Mouse (Mus musculus): ENCODE data around the gene Cald1. TPM values are rescaled to one million over a fixed set of nuclear protein-coding genes. Genes with fewer than 3 reads are reported as not detected.

Gene Cald1
- total and polyA plus RNA-seq, 2 experiments from 2014 or later = 28.5 to 40.8 TPM

GRCm38 (mm10) chr6:34716206-34716887, 118.0 kb downstream of the Cald1 start:
- H3K4me1 ChIP-seq (ENCODE audit: insufficient read depth) = peaks cover under 1% of the 10 kb centered on the region; the same call in 1 of the 2 replicates
- 91% methylated on average over 9 of the region's 9 CpGs for WGBS
- no peaks in the 10 kb centered on the region for H3K27me3 ChIP-seq (ENCODE audit: insufficient read depth, low read length)
- ATAC-seq (no peak), DNase-seq (no peak)
- H3K4me3 ChIP-seq (ENCODE audit: low read depth, low read length) = no peak overlapping the region
- no peak overlapping the region for H3K9ac ChIP-seq
- H3K27ac ChIP-seq (ENCODE audit: low read depth, low read length) = no peak overlapping the region
- no peaks in the 10 kb centered on the region for H3K9me3 ChIP-seq (ENCODE audit: low read length)
- no peak for TF ChIP-seq CTCF (IDR thresholded peaks at IDR 0.05; ENCODE audit: low read depth)
- H3K36me3 ChIP-seq (ENCODE audit: insufficient read depth) = no peaks in the 10 kb centered on the region
- H3K4me2 ChIP-seq (ENCODE audit: low read depth) = no peak overlapping the region

- ATAC-seq = no peak
Measured at GRCm38 (mm10) chr6:34716888-34717635, 118.8 kb downstream of the Cald1 start.

GRCm38 (mm10) chr6:34717651-34718050, 119.4 kb downstream of the Cald1 start:
- ATAC-seq (no peak), DNase-seq (no peak)
- H3K27ac ChIP-seq (ENCODE audit: low read depth, low read length) = no peak overlapping the region
- no peaks in the 10 kb centered on the region for H3K4me1 ChIP-seq (ENCODE audit: insufficient read depth)
- H3K4me3 ChIP-seq (ENCODE audit: low read depth, low read length) = no peak overlapping the region
- H3K9ac ChIP-seq = no peak overlapping the region
- WGBS = 82% methylated on average over 4 of the region's 4 CpGs
- H3K27me3 ChIP-seq (ENCODE audit: insufficient read depth, low read length) = no peaks in the 10 kb centered on the region
- no peaks in the 10 kb centered on the region for H3K9me3 ChIP-seq (ENCODE audit: low read length)
- no peak for TF ChIP-seq CTCF (IDR thresholded peaks at IDR 0.05; ENCODE audit: low read depth)
- no peaks in the 10 kb centered on the region for H3K36me3 ChIP-seq (ENCODE audit: insufficient read depth)
- H3K4me2 ChIP-seq (ENCODE audit: low read depth) = no peak overlapping the region

More at GRCm38 (mm10) chr6:34716888-34717635, 118.8 kb downstream of the Cald1 start:
- Histone ChIP-seq H3K4me1 (ENCODE audit: insufficient read depth) (no peaks in the 10 kb centered on the region), H3K27ac (ENCODE audit: low read depth, low read length) (no peak overlapping the region), H3K9ac (no peak overlapping the region), H3K27me3 (ENCODE audit: insufficient read depth, low read length) (no peaks in the 10 kb centered on the region), H3K9me3 (ENCODE audit: low read length) (no peaks in the 10 kb centered on the region), H3K4me2 (ENCODE audit: low read depth) (no peak overlapping the region), H3K36me3 (ENCODE audit: insufficient read depth) (no peaks in the 10 kb centered on the region), H3K4me3 (ENCODE audit: low read depth, low read length) (no peak overlapping the region)
- no peak for DNase-seq
- TF ChIP-seq CTCF (IDR thresholded peaks at IDR 0.05; ENCODE audit: low read depth) = no peak
- 31% methylated on average over 3 of the region's 3 CpGs for WGBS

- no peak overlapping the region for H3K9ac ChIP-seq
- H3K4me3 ChIP-seq (ENCODE audit: low read depth, low read length) = no peak overlapping the region
- 66% methylated on average over 6 of the region's 6 CpGs for WGBS
- ATAC-seq (no peak), DNase-seq (no peak)
- no peaks in the 10 kb centered on the region for H3K27me3 ChIP-seq (ENCODE audit: insufficient read depth, low read length)
- H3K9me3 ChIP-seq (ENCODE audit: low read length) = no peaks in the 10 kb centered on the region
- no peak overlapping the region for H3K4me2 ChIP-seq (ENCODE audit: low read depth)
- no peak overlapping the region for H3K27ac ChIP-seq (ENCODE audit: low read depth, low read length)
- no peak for TF ChIP-seq CTCF (IDR thresholded peaks at IDR 0.05; ENCODE audit: low read depth)
- no peaks in the 10 kb centered on the region for H3K4me1 ChIP-seq (ENCODE audit: insufficient read depth)
- H3K36me3 ChIP-seq (ENCODE audit: insufficient read depth) = no peaks in the 10 kb centered on the region
Measured at GRCm38 (mm10) chr6:34719141-34719680, 120.9 kb downstream of the Cald1 start.

GRCm38 (mm10) chr6:34720447-34720846, 122.1 kb downstream of the Cald1 start:
- 79% methylated on average over 4 of the region's 4 CpGs for WGBS
- no peak for TF ChIP-seq CTCF (IDR thresholded peaks at IDR 0.05; ENCODE audit: low read depth)
- H3K4me1 ChIP-seq (ENCODE audit: insufficient read depth) = no peaks in the 10 kb centered on the region

GRCm38 (mm10) chr6:34721740-34722139, 123.4 kb downstream of the Cald1 start:
- Histone ChIP-seq H3K36me3 (ENCODE audit: insufficient read depth) (no peaks in the 10 kb centered on the region), H3K4me3 (ENCODE audit: low read depth, low read length) (no peak overlapping the region), H3K4me1 (ENCODE audit: insufficient read depth) (no peaks in the 10 kb centered on the region), H3K4me2 (ENCODE audit: low read depth) (no peak overlapping the region), H3K27ac (ENCODE audit: low read depth, low read length) (no peak overlapping the region), H3K27me3 (ENCODE audit: insufficient read depth, low read length) (no peaks in the 10 kb centered on the region), H3K9ac (no peak overlapping the region), H3K9me3 (ENCODE audit: low read length) (no peaks in the 10 kb centered on the region)
- TF ChIP-seq CTCF (IDR thresholded peaks at IDR 0.05; ENCODE audit: low read depth) = no peak
- DNase-seq (no peak), ATAC-seq (no peak)
- 75% methylated on average over 6 of the region's 6 CpGs for WGBS

More at GRCm38 (mm10) chr6:34720447-34720846, 122.1 kb downstream of the Cald1 start:
- H3K27me3 ChIP-seq (ENCODE audit: insufficient read depth, low read length) = no peaks in the 10 kb centered on the region
- H3K36me3 ChIP-seq (ENCODE audit: insufficient read depth) = no peaks in the 10 kb centered on the region
- no peak for ATAC-seq
- DNase-seq = no peak
- no peak overlapping the region for H3K4me3 ChIP-seq (ENCODE audit: low read depth, low read length)
- no peak overlapping the region for H3K27ac ChIP-seq (ENCODE audit: low read depth, low read length)
- no peaks in the 10 kb centered on the region for H3K9me3 ChIP-seq (ENCODE audit: low read length)
- no peak overlapping the region for H3K9ac ChIP-seq
- H3K4me2 ChIP-seq (ENCODE audit: low read depth) = no peak overlapping the region

- no peak overlapping the region for H3K4me3 ChIP-seq (ENCODE audit: low read depth, low read length)
- H3K27ac ChIP-seq (ENCODE audit: low read depth, low read length) = no peak overlapping the region
- no peak overlapping the region for H3K4me2 ChIP-seq (ENCODE audit: low read depth)
- H3K9me3 ChIP-seq (ENCODE audit: low read length) = no peaks in the 10 kb centered on the region
- no peak overlapping the region for H3K9ac ChIP-seq
- WGBS = 90% methylated on average over 7 of the region's 7 CpGs
- H3K4me1 ChIP-seq (ENCODE audit: insufficient read depth) = no peaks in the 10 kb centered on the region
- TF ChIP-seq CTCF (IDR thresholded peaks at IDR 0.05; ENCODE audit: low read depth) = no peak
- DNase-seq (no peak), ATAC-seq (no peak)
- H3K36me3 ChIP-seq (ENCODE audit: insufficient read depth) = no peaks in the 10 kb centered on the region
- no peaks in the 10 kb centered on the region for H3K27me3 ChIP-seq (ENCODE audit: insufficient read depth, low read length)
Measured at GRCm38 (mm10) chr6:34722660-34723059, 124.4 kb downstream of the Cald1 start.
